Mouse (Mus musculus): Measurements from ENCODE around the gene Zdhhc3. TPM values are rescaled to one million over a fixed set of nuclear protein-coding genes. Genes with fewer than 3 reads are reported as not detected.

Gene Zdhhc3
- total RNA-seq, 2 experiments from 2014 or later = 43.2 to 45.0 TPM

DNA sequence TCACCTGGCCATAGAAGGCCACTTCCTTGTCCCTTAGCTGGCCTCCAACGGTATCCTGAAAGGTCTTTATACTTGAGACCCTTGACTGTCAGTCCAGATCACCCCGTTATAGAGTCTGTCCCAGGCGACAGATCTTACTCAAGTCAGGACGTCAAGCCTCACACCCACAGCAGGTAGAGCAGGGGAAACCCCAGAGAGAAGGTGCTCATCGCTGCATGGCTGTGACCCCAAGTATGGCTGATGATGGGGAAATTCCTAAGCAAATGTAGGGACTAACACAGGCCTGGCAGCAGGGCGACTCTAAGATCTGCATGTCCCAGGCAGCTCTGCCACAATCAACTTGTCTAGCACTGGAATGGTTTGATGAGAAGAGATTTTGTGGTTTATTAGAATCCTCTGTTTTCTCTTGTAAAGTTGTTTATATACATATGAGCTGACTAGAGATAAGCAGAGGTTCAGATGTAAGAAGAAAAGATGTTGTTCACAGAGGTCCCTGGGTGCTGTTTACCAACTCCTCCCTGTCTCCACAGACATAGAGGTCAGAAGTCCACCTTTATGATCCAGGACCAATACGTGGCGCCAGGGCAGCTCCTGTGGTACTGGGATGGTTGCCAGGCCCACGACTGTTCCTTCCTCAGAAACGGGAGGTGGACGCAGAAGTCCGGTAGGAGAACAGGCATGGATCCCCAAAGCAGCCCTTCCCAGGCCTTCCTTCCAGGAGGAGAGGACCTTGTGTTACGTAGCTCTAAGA lies 81.3 kb downstream of the Zdhhc3 start:
- DNase-seq = no peak
- intact Hi-C loops (cut with DNase I) = no loop called here

DNA sequence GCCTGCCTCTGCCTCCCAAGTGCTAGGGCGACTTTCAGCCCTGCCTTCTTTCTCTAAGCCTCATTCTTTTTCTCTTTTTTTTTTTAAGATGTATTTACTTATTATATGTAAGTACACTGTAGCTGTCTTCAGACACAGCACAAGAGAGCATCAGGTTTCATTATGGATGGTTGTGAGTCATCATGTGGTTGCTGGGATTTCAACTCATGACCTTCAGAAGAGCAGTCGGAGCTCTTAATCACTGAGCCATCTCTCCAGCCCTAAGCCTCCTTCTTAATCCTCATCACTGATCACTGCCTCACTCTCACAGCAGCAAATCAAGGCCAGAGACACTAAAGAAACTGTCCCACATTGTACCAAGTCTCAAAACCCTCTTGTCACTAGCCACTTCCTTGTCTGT lies 88.8 kb downstream of the Zdhhc3 start:
- intact Hi-C loops (cut with DNase I) = loop anchor here (10.0 kb wide), 1 partner anchor 501 kb away; the partner anchor contains the start of gene Sacm1l
- DNase-seq = no peak

DNA sequence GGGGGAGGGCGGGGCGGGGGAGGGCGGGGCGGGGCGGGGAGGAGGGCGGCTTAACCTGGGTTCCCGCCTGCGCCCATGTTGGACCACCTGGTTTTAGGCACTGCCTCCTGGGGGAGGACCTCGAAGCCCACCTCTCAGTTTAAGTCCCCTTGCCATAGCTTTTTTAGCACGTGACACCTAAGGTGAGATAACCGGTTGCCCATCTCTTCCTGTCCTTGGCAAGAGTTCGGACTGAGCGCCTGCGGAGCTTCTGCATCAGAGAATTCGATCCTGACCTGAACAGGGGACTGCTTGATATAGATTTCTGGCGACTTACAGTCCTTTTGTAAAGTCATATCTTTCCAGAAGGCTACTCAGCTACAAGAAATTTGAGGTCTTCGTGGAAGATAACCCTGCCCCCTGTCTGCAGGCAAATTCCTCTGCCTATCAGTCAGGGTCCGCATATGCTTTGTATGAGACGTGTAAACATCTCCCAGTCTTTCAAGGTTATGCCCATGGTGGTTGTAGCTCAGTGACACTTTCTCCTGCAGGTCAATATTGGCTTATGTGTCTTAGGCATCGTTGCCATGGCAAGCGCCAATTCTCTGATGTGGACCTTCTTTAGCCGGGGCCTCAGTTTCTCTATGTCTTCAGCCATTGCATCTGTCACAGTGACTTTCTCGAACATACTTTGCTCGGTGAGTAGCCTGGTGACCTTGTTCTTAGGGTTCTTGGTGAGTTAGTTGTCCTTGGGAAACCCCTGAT lies 91.2 kb downstream of the Zdhhc3 start:
- intact Hi-C loops (cut with DNase I) = loop anchor here (10.0 kb wide), 1 partner anchor 503 kb away; the partner anchor contains the start of gene Sacm1l
- DNase-seq = no peak

DNA sequence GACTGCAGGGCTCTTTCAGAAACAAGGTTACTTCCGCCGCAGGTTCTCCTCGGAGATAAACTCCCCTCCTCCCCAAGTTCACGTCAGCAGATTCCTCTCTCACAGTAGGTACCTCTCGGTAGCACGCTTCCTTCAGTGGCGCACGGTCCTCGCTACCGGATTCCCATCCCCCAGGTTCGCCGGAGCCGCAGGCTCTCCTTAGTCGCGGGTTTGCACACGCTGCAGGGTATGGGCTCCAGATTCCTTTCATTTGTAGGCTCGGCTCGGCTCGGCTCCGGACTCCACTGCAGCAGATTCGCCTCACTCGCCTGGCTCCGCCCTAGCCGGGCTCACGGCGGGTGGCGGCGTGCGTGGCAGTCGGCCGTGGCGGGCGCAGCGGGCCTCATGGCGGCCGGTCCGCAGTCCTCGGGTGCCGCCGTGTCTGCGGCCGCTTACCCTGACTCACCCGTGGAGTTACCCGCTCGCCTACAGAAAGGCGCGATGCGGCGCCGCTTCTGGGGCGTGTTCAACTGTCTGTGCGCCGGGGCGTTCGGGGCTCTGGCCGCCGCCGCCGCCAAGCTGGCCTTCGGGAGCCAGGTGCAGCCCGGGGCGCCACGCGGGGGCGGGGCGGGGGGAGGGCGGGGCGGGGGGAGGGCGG lies 91.9 kb downstream of the Zdhhc3 start, which contains the start of gene Tmem42:
Gene Tmem42, plus strand, starts transcription at position 332 of the 637 bp plus-strand sequence.
- intact Hi-C loops (cut with DNase I) = loop anchor here (10.0 kb wide), 1 partner anchor 504 kb away; the partner anchor contains the start of gene Sacm1l
- DNase-seq = peak; percentile 85 to 87

Other genes starting within 250 kb of the Zdhhc3 start
- gene Zfp445, start 247.2 kb downstream of the Zdhhc3 start, total RNA-seq (2021) = 100 to 1,000 TPM; 109 to 113 TPM
- gene Zkscan7, start 227.5 kb downstream of the Zdhhc3 start, total RNA-seq (2021) = 1 to 10 TPM; 4.8 to 5.0 TPM
- gene Zfp105, start 190.1 kb downstream of the Zdhhc3 start, total RNA-seq (2021) = 1 to 10 TPM; 3.0 to 3.1 TPM
- 10 to 100 TPM; 18.4 to 19.2 TPM for gene 1110059G10Rik, start 162.2 kb downstream of the Zdhhc3 start, total RNA-seq (2021)
- 1 to 10 TPM; 2.9 to 4.1 TPM for gene Kif15, start 162.2 kb downstream of the Zdhhc3 start, total RNA-seq (2021)
- 10 to 100 TPM; 11.6 to 13.4 TPM for gene Tmem42, start 91.9 kb downstream of the Zdhhc3 start, total RNA-seq (2021)
- not detected for gene Tgm4, start 78.5 kb downstream of the Zdhhc3 start, total RNA-seq (2021)
- gene Exosc7, start within 50 bp of the Zdhhc3 start, total RNA-seq (2021) = 10 to 100 TPM; 25.5 to 30.8 TPM
- 10 to 100 TPM; 62.4 to 67.9 TPM for gene Clec3b, start 37.7 kb upstream of the Zdhhc3 start, total RNA-seq (2021)
- under 1 TPM; 0.07 to 0.29 TPM for gene Cdcp1, start 102.8 kb upstream of the Zdhhc3 start, total RNA-seq (2021)
- gene Tmem158, start 147.6 kb upstream of the Zdhhc3 start, total RNA-seq (2021) = 10 to 100 TPM in 1 of 2 experiments, 1 to 10 TPM in 1; 9.7 to 13.9 TPM

All from heart, postnatal 14 days (tissue).